Mouse (Mus musculus) heart, embryonic 12.5 days (tissue): ENCODE measurements around the gene Folr2. TPM values are rescaled to one million over a fixed set of nuclear protein-coding genes. Genes with fewer than 3 reads are reported as not detected.

Experiments used
- ATAC-seq: fragments of 200-750 bp; cut with Nextera tagmentation; 2 replicates; pipeline ENCODE4 v1.8.0; 2017; ENCODE audit warnings: moderate TSS enrichment, moderate library complexity; ENCODE audit not compliant: insufficient number of reproducible peaks, low FRiP score
- H3K27ac ChIP-seq: fragments of 300-500 bp; sonication (generic); 2 replicates; pipeline ENCODE4 v1.5.1; 2016; ENCODE audit warnings: mild to moderate bottlenecking, moderate library complexity; ENCODE audit not compliant: poor library complexity, severe bottlenecking
- H3K27me3 ChIP-seq: fragments of 300-500 bp; sonication (generic); replicated peaks from 2 replicates; pipeline ENCODE4 v1.6.1; 2016; ENCODE audit warnings: mild to moderate bottlenecking, moderate library complexity
- H3K36me3 ChIP-seq: fragments of 300-500 bp; sonication (generic); 2 replicates; pipeline ENCODE4 v1.6.1; 2016; ENCODE audit warnings: mild to moderate bottlenecking, moderate library complexity
- H3K4me1 ChIP-seq: fragments of 300-500 bp; sonication (generic); replicated peaks from 2 replicates; pipeline ENCODE4 v1.6.1; 2016; ENCODE audit warnings: mild to moderate bottlenecking
- H3K4me2 ChIP-seq: fragments of 300-500 bp; sonication (generic); 2 replicates; pipeline ENCODE4 v1.6.1; 2016; ENCODE audit warnings: mild to moderate bottlenecking, moderate library complexity
- H3K4me3 ChIP-seq: fragments of 300-500 bp; sonication (generic); 2 replicates; pipeline ENCODE4 v1.5.1; 2016; ENCODE audit warnings: mild to moderate bottlenecking
- H3K9ac ChIP-seq: fragments of 300-500 bp; sonication (generic); 2 replicates; pipeline ENCODE4 v1.6.1; 2016; ENCODE audit warnings: mild to moderate bottlenecking, moderate library complexity
- H3K9me3 ChIP-seq: fragments of 300-500 bp; sonication (generic); replicated peaks from 2 replicates; pipeline ENCODE4 v1.6.1; 2016; ENCODE audit warnings: mild to moderate bottlenecking, moderate library complexity
- WGBS: fragments of 180-500 bp; shearing (Covaris S2); methylation state at CpG from one replicate; pipeline ENCODE4 v1.1.7; 2016; 5-methylcytosine and 5-hydroxymethylcytosine counted together
- polyA plus RNA-seq: library from polyadenylated mRNA; unstranded; fragments of >200 nt; fragmentation: Nextera tagmentation; extraction: Ambion mirVana; gene quantifications from 2 replicates; pipeline ENCODE4 v1.2.1, GENCODE M21; 2016

The Folr2 gene
- polyA plus RNA-seq, 1 experiment from 2014 or later: not detected

DNA sequence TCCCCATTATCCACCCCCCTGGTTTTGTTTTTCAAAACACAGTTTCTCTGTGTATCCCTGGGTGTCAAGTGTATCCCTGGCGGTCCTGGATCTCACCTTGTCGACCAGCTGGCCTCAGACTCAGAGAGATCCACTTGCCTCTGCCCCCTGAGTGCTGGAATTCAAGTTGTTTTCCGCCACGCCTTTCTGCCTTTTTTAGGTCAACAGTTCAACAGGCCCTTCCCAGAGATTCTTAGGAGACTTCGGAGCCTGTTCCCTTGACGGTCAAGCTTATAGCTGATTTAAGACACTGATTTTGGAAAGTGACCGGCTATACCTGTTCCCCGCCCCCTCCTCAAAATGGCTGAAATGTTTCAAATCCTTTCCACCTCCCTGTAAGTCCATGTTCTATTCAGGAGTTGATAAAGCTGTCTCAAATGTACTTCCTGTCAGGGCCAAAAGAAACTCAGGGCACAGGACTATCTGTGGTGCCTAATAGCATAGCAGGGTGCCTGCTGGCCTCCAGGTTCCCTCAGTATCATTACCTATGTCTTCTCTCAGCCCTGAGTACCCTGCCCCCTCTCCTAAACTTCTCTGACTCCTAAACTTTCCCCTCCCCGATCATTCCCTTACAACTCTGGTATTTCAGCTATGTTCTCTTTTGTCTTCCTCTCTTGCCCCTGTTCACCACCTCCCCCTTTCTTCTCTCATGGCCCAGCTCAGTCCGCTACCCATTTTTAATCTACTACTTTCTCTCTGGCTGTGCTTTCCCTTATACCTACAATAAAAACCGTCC, 9.7 kb upstream of the Folr2 start:
- Histone ChIP-seq H3K4me3 (no peak overlapping the region), H3K9me3 (no peaks in the 10 kb centered on the region), H3K36me3 (no peaks in the 10 kb centered on the region), H3K9ac (no peak overlapping the region), H3K4me1 (peaks cover 25% of the 10 kb centered on the region), H3K4me2 (no peak overlapping the region), H3K27ac (no peak overlapping the region), H3K27me3 (no peaks in the 10 kb centered on the region)
- 71% methylated on average over 11 of the region's 11 CpGs for WGBS
- ATAC-seq: no peak

DNA sequence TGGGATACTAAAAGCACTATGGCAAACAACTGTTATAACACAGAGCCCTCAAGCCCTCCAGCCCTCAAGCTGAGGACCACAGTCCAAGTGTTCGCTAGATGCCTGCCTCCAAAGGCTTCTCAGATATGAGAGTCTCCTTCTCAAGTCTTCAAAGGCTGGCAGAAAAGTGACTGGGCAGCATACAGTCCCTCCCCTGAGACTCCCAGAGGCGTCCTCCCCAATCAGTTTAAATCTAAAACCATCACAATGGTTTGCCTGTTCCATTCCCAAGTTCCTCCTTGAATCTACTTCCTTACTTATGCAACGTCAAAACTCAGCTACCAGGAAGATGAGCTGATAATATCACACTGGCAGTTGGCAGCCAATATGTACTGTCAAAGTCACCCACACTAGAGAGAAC, 6.4 kb upstream of the Folr2 start, which contains the start of gene Anapc15:
Anapc15 (plus strand) TSS at position 301 of the 400 bp plus-strand sequence.
- no peak within 1 kb of the TSS for H3K27ac ChIP-seq
- 59% methylated on average over 3 of the region's 3 CpGs for WGBS
- no peak for ATAC-seq

GRCm38 (mm10) chr7:101862291-101862690, 5.3 kb upstream of the Folr2 start:
- ATAC-seq: no peak
- no peaks in the 10 kb centered on the region for H3K27me3 ChIP-seq
- H3K9me3 ChIP-seq: no peaks in the 10 kb centered on the region
- H3K4me3 ChIP-seq: no peak overlapping the region
- H3K36me3 ChIP-seq: no peaks in the 10 kb centered on the region
- H3K4me2 ChIP-seq: no peak overlapping the region
- H3K27ac ChIP-seq: no peak overlapping the region
- 65% methylated on average over 3 of the region's 3 CpGs for WGBS
- H3K4me1 ChIP-seq: peaks cover 9% of the 10 kb centered on the region; the same call in 1 of the 2 replicates
- H3K9ac ChIP-seq: no peak overlapping the region

More for the DNA sequence above, 6.4 kb upstream of the Folr2 start, which contains the start of gene Anapc15:
- Histone ChIP-seq H3K4me1 (peaks cover 14% of the 10 kb centered on the region), H3K27me3 (no peaks in the 10 kb centered on the region), H3K9me3 (no peaks in the 10 kb centered on the region), H3K9ac (no peak within 1 kb of the TSS), H3K36me3 (no peaks in the 10 kb centered on the region), H3K4me2 (no peak within 1 kb of the TSS), H3K4me3 (no peak within 1 kb of the TSS)

- ATAC-seq: no peak
- H3K9me3 ChIP-seq: no peaks in the 10 kb centered on the region
- H3K36me3 ChIP-seq: no peaks in the 10 kb centered on the region
- H3K4me2 ChIP-seq: no peak overlapping the region
- H3K4me1 ChIP-seq: no peaks in the 10 kb centered on the region
- H3K4me3 ChIP-seq: no peak overlapping the region
- H3K27ac ChIP-seq: no peak overlapping the region
- no peaks in the 10 kb centered on the region for H3K27me3 ChIP-seq
- no peak overlapping the region for H3K9ac ChIP-seq
These were observed 4.0 kb upstream of the Folr2 start for GRCm38 (mm10) chr7:101860978-101861377.

GRCm38 (mm10) chr7:101858362-101858761, 1.4 kb upstream of the Folr2 start:
- Histone ChIP-seq H3K4me1 (no peaks in the 10 kb centered on the region), H3K4me3 (no peak overlapping the region), H3K9ac (no peak overlapping the region), H3K9me3 (no peaks in the 10 kb centered on the region), H3K36me3 (no peaks in the 10 kb centered on the region), H3K4me2 (no peak overlapping the region), H3K27me3 (no peaks in the 10 kb centered on the region), H3K27ac (no peak overlapping the region)
- no peak for ATAC-seq
- 77% methylated on average over 9 of the region's 9 CpGs for WGBS

DNA sequence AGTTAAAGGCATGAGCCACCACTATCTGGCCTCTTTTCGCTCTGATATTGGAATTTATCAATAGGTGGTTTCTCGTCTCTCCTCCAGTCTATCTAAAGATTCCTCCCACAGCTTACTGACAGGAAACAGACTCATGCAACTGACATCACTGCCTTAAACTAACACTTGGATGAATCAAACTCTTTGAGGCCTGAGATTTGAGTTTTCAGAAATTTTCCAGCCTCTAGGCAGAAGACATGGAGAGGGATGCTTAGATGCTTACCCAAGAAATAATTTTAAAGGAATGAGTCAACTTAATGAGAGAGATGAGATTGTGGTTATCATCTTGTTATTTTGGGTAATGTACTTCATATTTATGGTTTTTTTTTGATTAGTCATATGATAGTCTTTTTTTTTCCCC, 3.2 kb downstream of the Folr2 start:
- no peak overlapping the region for H3K4me3 ChIP-seq
- H3K4me2 ChIP-seq: no peak overlapping the region
- no peak for ATAC-seq
- no peaks in the 10 kb centered on the region for H3K4me1 ChIP-seq
- no peaks in the 10 kb centered on the region for H3K36me3 ChIP-seq
- H3K9ac ChIP-seq: no peak overlapping the region
- 35% methylated on average over 2 of the region's 2 CpGs for WGBS
- H3K9me3 ChIP-seq: no peaks in the 10 kb centered on the region
- no peak overlapping the region for H3K27ac ChIP-seq
- H3K27me3 ChIP-seq: no peaks in the 10 kb centered on the region

DNA sequence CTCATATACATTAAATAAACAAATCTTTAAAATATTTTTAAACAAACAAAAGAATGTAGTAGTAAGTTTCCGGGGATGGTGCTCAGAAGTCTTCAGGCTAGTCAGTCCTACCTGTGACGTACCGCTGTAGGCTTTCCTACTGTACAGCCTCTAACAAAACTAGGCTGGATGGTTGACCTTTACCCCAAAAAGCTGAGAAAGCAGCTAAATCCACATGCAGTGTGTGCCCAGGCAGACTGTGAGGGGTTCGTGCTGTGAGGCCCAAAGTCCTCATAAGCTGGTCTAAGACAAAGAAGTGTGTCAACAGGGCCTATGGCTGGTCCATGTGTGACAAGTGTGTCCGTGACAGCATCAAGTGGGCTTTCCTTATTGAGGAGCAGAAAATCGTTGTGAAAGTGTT, 4.1 kb downstream of the Folr2 start:
- WGBS: 82% methylated on average over 6 of the region's 6 CpGs
- ATAC-seq: no peak
- H3K36me3 ChIP-seq: no peaks in the 10 kb centered on the region

DNA sequence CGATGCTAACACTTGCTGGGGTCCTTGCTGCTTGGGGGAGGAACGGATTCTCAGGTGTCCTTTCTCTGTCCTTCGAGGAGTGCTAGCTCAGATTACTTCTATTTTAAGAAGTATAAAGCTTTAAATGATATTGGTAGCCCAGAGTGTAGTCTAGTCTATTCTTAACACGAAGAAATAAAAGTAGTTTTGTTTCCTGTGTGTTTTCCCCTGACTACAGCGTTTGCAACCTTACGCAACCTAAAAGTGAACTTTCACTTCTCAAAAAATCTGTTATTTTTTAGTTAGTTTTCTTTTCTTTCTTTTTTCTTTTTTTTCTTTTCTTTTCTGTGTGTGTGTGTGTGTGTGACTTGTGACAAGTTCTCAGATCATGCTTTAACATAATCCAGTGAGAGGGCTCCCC, 5.3 kb downstream of the Folr2 start:
- 74% methylated on average over 6 of the region's 6 CpGs for WGBS
- no peak overlapping the region for H3K4me2 ChIP-seq
- no peak overlapping the region for H3K9ac ChIP-seq
- no peak for ATAC-seq
- no peaks in the 10 kb centered on the region for H3K27me3 ChIP-seq
- H3K4me1 ChIP-seq: no peaks in the 10 kb centered on the region
- H3K36me3 ChIP-seq: no peaks in the 10 kb centered on the region
- no peaks in the 10 kb centered on the region for H3K9me3 ChIP-seq
- no peak overlapping the region for H3K4me3 ChIP-seq
- no peak overlapping the region for H3K27ac ChIP-seq

More for the DNA sequence above, 4.1 kb downstream of the Folr2 start:
- Histone ChIP-seq H3K4me3 (no peak overlapping the region), H3K27me3 (no peaks in the 10 kb centered on the region), H3K27ac (no peak overlapping the region), H3K9ac (no peak overlapping the region), H3K4me2 (no peak overlapping the region), H3K9me3 (no peaks in the 10 kb centered on the region), H3K4me1 (no peaks in the 10 kb centered on the region)

DNA sequence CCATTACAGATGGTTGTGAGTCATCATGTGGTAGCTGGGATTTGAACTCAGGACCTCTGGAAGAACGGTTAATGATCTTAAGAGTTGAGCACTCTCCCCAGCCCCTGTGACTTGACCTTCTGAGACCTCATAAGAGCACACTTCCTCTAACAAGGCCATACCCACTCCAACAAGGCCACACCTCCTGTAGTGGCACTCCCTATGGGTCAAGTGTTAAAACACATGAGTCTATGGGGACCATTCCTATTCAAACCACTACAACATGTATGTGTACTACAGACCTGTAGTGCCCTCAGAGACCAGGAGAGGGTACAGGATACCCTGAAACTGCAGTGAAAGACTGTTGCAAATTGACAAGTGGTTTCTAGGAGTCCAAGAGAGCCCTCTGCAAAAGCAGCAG, 9.1 kb downstream of the Folr2 start:
- Histone ChIP-seq H3K9ac (no peak overlapping the region), H3K27ac (no peak overlapping the region), H3K36me3 (no peaks in the 10 kb centered on the region), H3K4me3 (no peak overlapping the region), H3K4me2 (no peak overlapping the region), H3K9me3 (no peaks in the 10 kb centered on the region), H3K27me3 (no peaks in the 10 kb centered on the region), H3K4me1 (no peaks in the 10 kb centered on the region)
- WGBS: 84% methylated on average over 1 of the region's 1 CpGs
- no peak for ATAC-seq

DNA sequence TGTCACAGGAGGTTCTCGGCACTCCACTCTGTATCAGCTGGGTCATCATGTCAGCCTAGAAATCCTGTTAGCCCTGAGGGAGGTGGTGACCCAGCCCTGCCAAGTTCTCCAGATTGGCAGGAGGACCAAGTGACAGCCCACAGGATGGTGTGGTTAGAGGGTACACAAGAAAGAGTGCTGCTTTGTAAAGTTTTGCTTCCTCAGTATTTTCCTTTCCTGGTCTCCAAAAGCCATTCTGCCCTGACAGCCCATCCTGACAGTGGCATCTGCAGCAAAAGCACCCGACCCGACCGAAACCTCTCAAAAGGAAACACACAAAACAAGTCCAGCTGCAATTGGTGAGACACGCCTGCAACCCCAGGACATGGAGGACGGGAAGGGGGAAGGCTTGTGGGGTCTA, 12.8 kb downstream of the Folr2 start:
- H3K27ac ChIP-seq: no peak overlapping the region
- 65% methylated on average over 6 of the region's 6 CpGs for WGBS
- H3K4me1 ChIP-seq: no peaks in the 10 kb centered on the region
- no peaks in the 10 kb centered on the region for H3K27me3 ChIP-seq
- H3K9ac ChIP-seq: no peak overlapping the region
- ATAC-seq: no peak
- H3K4me3 ChIP-seq: no peak overlapping the region
- no peaks in the 10 kb centered on the region for H3K9me3 ChIP-seq
- no peak overlapping the region for H3K4me2 ChIP-seq
- H3K36me3 ChIP-seq: peaks cover 5% of the 10 kb centered on the region; the same call in 1 of the 2 replicates

- peaks cover 19% of the 10 kb centered on the region for H3K36me3 ChIP-seq
- H3K4me3 ChIP-seq: peak within 1 kb of the TSS; percentile 89
- H3K4me2 ChIP-seq: peak within 1 kb of the TSS; percentile 77
- WGBS: under 1% methylated on average over 64 of the region's 64 CpGs
- H3K9ac ChIP-seq: peak within 1 kb of the TSS; percentile 98
- H3K9me3 ChIP-seq: no peaks in the 10 kb centered on the region
- H3K4me1 ChIP-seq: peaks cover 37% of the 10 kb centered on the region
- H3K27ac ChIP-seq: peak within 1 kb of the TSS; percentile 95
- ATAC-seq: peak; percentile 79
- H3K27me3 ChIP-seq: no peaks in the 10 kb centered on the region
These were observed 19.2 kb downstream of the Folr2 start, which contains the start of gene Inppl1 for GRCm38 (mm10) chr7:101837606-101838471. Gene Inppl1 (minus strand): TSS chr7:101838229.
